Mouse (Mus musculus): Measurements from ENCODE around the gene Pla2g12a. TPM values are rescaled to one million over a fixed set of nuclear protein-coding genes. Genes with fewer than 3 reads are reported as not detected.

Gene Pla2g12a
- polyA plus RNA-seq, 1 experiment from 2014 or later, result 38.7 TPM

DNA sequence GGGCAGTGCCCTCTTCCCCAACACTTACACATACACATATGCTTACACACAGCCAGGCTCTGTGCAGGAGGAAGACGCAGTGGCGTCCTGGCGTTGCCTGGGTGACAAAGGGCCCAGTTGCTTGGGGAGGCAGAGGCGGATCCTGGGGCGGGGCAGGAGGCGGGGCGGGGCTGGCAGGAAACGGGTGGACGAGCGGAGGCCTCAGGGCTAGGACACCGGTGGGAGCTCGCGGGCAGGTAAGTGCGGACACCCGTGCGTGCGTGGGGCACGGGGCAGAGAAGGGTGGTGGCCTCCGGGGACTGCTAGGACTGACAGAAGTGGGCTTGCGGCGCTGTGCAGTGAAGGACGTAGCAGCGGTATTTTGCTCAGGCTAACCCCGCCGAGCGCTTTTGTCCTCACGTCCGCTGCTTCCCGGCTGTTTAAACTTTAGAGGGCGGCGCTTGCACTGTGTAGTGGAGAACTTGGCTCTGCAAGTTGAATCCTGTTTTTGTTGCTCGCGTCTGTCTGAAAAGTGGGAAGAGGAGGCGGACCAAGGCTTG lies 22.9 kb downstream of the Pla2g12a start, which contains the start of gene Casp6:
Gene Casp6 (plus strand): TSS at position 155 of the 539 bp plus-strand sequence.
- peak; percentile 96 for ATAC-seq (ENCODE audit: borderline replicate concordance, extremely low read depth, low FRiP score, low TSS enrichment)
- 0% methylated on average over 34 of the region's 34 CpGs for WGBS
- no peaks in the 10 kb centered on the region for H3K9me3 ChIP-seq
- peak within 1 kb of the TSS; percentile 51 for H3K9ac ChIP-seq
- H3K4me1 ChIP-seq, result peaks cover 15% of the 10 kb centered on the region
- H3K4me3 ChIP-seq, result peak within 1 kb of the TSS; percentile 76
- H3K27me3 ChIP-seq, result no peaks in the 10 kb centered on the region
- H3K36me3 ChIP-seq, result 0 out of 2 replicates have a peak, but pooled peaks cover 4% of the 10 kb centered on the region
- peak within 1 kb of the TSS; percentile 65 for H3K27ac ChIP-seq
- peak within 1 kb of the TSS; percentile 73 for H3K4me2 ChIP-seq

DNA sequence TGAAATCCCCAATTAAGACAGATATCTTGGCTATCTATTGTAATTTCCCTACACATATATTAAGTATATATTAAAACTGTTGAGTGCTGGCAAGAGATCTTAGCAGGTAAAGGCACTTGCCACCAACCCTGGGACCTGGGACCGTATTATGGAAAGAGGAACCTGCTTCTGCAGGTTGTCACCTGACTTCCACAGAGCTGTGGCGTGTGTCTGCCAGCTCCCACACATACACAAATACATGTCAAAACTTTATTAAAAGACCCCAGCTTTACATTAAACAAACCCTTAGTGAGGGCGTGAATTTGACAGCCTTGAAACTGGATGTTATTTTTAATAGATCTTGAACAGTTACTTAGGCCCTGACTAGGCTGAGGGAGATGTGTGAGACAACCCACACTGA lies 25.0 kb downstream of the Pla2g12a start:
- H3K4me3 ChIP-seq, result no peak overlapping the region
- H3K4me2 ChIP-seq, result no peak overlapping the region
- peaks cover 15% of the 10 kb centered on the region for H3K4me1 ChIP-seq
- H3K36me3 ChIP-seq, result 0 out of 2 replicates have a peak, but pooled peaks cover 4% of the 10 kb centered on the region
- WGBS, result 84% methylated on average over 3 of the region's 3 CpGs
- no peak for ATAC-seq (ENCODE audit: borderline replicate concordance, extremely low read depth, low FRiP score, low TSS enrichment)
- no peaks in the 10 kb centered on the region for H3K27me3 ChIP-seq
- H3K27ac ChIP-seq, result no peak overlapping the region
- H3K9me3 ChIP-seq, result no peaks in the 10 kb centered on the region
- no peak overlapping the region for H3K9ac ChIP-seq

DNA sequence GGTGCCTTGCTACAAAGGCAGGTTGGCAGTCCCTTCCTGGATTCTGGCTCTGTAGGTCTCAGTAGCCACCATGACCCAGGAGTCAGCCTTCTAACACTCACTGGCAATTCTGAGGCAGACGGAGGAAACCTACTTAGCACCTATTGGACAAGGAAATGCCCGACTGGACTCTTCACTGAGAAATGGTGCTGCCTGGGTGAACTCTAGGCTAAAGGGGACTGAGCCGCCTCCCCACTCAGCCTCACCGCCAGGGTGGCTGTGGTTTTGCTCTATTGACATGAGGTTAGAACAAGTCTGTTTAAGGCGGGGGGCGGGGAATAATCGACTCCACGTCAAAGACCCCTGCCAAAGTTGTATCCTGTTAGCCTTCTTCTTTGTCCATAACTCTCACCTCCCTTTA lies 25.5 kb downstream of the Pla2g12a start:
- H3K27me3 ChIP-seq, result no peaks in the 10 kb centered on the region
- no peak for ATAC-seq (ENCODE audit: borderline replicate concordance, extremely low read depth, low FRiP score, low TSS enrichment)
- H3K4me1 ChIP-seq, result peaks cover 15% of the 10 kb centered on the region
- 78% methylated on average over 8 of the region's 8 CpGs for WGBS
- no peak overlapping the region for H3K27ac ChIP-seq
- peaks cover 7% of the 10 kb centered on the region; the same call in 1 of the 2 replicates for H3K36me3 ChIP-seq
- H3K4me3 ChIP-seq, result no peak overlapping the region
- no peak overlapping the region for H3K4me2 ChIP-seq
- no peaks in the 10 kb centered on the region for H3K9me3 ChIP-seq
- H3K9ac ChIP-seq, result no peak overlapping the region

DNA sequence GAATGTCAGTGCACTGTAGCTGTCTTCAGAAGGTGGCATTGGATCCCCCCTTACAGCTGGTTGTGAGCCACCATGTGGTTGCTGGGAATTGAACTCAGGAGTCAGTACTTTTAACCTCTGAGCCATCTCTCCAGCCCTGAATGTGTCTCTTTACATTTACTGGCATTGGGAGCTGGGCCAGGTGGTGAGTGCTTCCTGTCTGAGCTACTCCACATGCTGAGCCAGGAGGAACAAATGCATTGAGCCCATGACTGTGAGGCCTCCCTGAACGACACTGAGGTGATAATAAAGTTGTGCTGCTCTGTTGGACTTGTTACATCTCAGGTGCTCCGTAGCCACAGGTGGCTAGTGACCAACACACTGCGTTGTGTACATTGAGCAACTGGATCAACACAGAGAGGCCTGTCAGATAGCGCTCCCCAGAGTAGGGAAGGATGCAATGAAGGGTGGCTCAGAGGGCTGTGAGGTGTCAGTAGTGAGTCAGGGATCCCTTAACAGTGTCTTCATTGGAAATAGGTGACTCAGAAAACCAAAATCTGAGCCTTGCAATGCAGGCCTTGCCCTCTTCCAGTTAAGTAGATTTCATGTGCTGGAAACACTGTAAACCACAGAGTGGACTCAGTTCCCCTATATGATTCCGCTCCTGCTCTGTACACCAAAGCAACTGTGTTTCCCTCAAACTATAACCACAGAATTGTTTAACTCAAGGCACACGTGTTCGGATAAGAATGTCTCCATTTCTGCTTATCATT lies 26.2 kb downstream of the Pla2g12a start:
- H3K9ac ChIP-seq, result no peak overlapping the region
- 72% methylated on average over 7 of the region's 7 CpGs for WGBS
- peaks cover 14% of the 10 kb centered on the region for H3K36me3 ChIP-seq
- H3K4me2 ChIP-seq, result no peak overlapping the region
- no peaks in the 10 kb centered on the region for H3K9me3 ChIP-seq
- no peak overlapping the region for H3K4me3 ChIP-seq
- H3K27me3 ChIP-seq, result no peaks in the 10 kb centered on the region
- H3K27ac ChIP-seq, result no peak overlapping the region
- no peak for ATAC-seq (ENCODE audit: borderline replicate concordance, extremely low read depth, low FRiP score, low TSS enrichment)
- peaks cover 15% of the 10 kb centered on the region for H3K4me1 ChIP-seq

DNA sequence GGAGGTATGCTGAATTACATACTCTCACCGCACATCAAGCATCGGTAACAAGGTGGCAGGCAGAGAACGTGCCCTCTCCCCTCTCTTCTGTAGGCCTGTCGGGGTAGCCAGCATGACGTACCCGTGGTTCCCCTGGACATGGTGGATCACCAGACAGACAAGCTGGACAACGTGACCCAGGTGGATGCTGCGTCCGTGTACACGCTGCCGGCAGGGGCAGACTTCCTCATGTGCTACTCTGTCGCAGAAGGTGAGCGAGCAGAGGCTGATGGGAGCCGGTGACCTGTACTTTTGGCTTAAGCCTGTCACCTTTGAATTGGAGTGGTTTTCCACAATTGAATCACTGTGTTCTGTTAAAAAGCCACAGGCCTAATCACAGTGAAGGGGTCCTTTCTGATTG lies 33.6 kb downstream of the Pla2g12a start:
- no peak overlapping the region for H3K9ac ChIP-seq
- no peak overlapping the region for H3K4me2 ChIP-seq
- no peak overlapping the region for H3K4me3 ChIP-seq
- H3K9me3 ChIP-seq, result no peaks in the 10 kb centered on the region
- ATAC-seq (ENCODE audit: borderline replicate concordance, extremely low read depth, low FRiP score, low TSS enrichment), result no peak
- H3K27me3 ChIP-seq, result no peaks in the 10 kb centered on the region
- 89% methylated on average over 14 of the region's 14 CpGs for WGBS
- no peak overlapping the region for H3K27ac ChIP-seq
- H3K4me1 ChIP-seq, result no peaks in the 10 kb centered on the region
- peaks cover 50% of the 10 kb centered on the region for H3K36me3 ChIP-seq

DNA sequence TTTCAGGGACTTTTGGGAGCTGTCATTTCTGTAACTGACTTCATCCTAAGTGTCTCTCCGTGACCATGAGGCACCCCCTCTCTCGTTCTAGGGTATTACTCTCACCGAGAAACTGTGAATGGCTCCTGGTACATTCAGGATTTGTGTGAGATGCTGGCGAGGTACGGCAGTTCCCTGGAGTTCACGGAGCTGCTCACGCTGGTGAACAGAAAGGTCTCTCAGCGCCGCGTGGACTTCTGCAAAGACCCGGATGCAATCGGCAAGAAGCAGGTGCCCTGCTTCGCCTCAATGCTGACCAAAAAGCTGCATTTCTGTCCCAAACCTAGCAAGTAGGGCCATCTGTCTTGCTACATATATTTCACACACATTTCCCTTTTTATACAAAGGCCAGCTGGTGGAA lies 34.8 kb downstream of the Pla2g12a start:
- Histone ChIP-seq H3K9me3 (no peaks in the 10 kb centered on the region), H3K4me2 (no peak overlapping the region), H3K27me3 (no peaks in the 10 kb centered on the region), H3K27ac (no peak overlapping the region), H3K9ac (no peak overlapping the region), H3K4me3 (no peak overlapping the region), H3K36me3 (peaks cover 50% of the 10 kb centered on the region), H3K4me1 (no peaks in the 10 kb centered on the region)
- WGBS, result 93% methylated on average over 13 of the region's 13 CpGs
- ATAC-seq (ENCODE audit: borderline replicate concordance, extremely low read depth, low FRiP score, low TSS enrichment), result no peak

DNA sequence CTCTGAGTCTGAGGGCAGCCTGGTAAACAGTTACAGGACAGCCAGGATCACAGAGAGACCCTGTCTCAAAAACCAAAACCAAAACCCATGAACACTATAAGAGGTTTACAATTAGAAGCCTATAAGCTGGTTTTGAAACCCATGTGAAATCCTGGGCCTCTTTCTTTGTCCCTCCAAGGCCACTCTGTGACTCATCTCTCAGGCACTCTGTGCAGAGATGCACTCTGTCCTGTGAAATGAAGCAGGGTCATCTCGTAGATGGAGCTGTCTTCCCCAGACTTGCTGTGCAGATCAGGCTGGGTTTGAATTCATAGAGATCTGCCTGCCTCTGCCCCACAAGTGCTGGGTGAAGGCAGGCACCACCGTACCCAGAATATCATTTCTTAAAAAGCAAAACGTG lies 39.0 kb downstream of the Pla2g12a start:
- no peaks in the 10 kb centered on the region for H3K27me3 ChIP-seq
- no peaks in the 10 kb centered on the region for H3K4me1 ChIP-seq
- H3K36me3 ChIP-seq, result peaks cover 22% of the 10 kb centered on the region
- no peak for ATAC-seq (ENCODE audit: borderline replicate concordance, extremely low read depth, low FRiP score, low TSS enrichment)
- H3K4me2 ChIP-seq, result no peak overlapping the region
- 75% methylated on average over 3 of the region's 3 CpGs for WGBS
- H3K4me3 ChIP-seq, result no peak overlapping the region
- no peak overlapping the region for H3K9ac ChIP-seq
- no peak overlapping the region for H3K27ac ChIP-seq
- no peaks in the 10 kb centered on the region for H3K9me3 ChIP-seq

DNA sequence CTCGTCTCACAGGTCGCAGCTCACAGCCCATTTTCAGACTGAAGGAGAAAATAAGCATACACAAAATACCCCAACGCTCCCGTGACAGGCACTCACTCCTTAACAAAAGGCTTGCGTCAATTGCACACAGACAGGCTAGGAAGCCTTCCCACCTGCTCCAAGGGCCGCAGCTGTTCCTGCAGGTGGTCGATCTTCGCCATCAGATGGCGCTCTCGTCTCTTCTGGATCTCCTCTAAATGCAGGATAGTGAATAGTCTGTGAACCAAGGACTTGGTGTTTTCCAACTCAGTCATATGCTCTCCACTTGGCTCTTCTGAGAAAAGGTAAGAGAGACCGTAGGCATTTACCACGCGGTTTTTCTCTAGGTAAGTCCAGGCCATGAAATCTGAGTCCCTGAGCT lies 40.0 kb downstream of the Pla2g12a start:
- Histone ChIP-seq H3K4me3 (no peak overlapping the region), H3K27ac (no peak overlapping the region), H3K4me2 (no peak overlapping the region), H3K9me3 (no peaks in the 10 kb centered on the region), H3K36me3 (peaks cover 14% of the 10 kb centered on the region), H3K9ac (no peak overlapping the region), H3K4me1 (no peaks in the 10 kb centered on the region), H3K27me3 (no peaks in the 10 kb centered on the region)
- 13% methylated on average over 13 of the region's 13 CpGs for WGBS
- no peak for ATAC-seq (ENCODE audit: borderline replicate concordance, extremely low read depth, low FRiP score, low TSS enrichment)

DNA sequence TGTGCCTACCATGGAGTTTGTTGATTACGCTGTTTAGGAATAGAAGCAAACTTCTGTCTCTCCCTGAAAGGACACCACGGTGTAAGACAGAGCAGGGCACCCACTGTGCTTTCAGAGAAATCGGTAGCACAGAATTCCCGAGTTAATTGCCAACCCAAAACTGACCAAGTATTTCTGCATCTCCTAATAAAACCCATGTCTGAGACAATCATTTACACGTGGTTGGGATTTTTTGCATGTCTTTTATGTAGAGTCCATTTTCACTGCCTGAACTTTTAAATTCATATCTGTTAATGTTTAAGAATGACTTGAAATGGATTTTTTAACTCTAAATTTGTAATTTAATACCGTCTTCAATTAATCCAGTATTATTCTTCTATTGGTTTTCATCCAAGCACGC lies 45.2 kb downstream of the Pla2g12a start:
- no peaks in the 10 kb centered on the region for H3K36me3 ChIP-seq
- H3K27me3 ChIP-seq, result no peaks in the 10 kb centered on the region
- 84% methylated on average over 7 of the region's 7 CpGs for WGBS
- H3K9me3 ChIP-seq, result no peaks in the 10 kb centered on the region
- no peak overlapping the region for H3K4me2 ChIP-seq
- ATAC-seq (ENCODE audit: borderline replicate concordance, extremely low read depth, low FRiP score, low TSS enrichment), result no peak
- H3K27ac ChIP-seq, result no peak overlapping the region
- no peak overlapping the region for H3K9ac ChIP-seq
- H3K4me1 ChIP-seq, result no peaks in the 10 kb centered on the region
- H3K4me3 ChIP-seq, result no peak overlapping the region

DNA sequence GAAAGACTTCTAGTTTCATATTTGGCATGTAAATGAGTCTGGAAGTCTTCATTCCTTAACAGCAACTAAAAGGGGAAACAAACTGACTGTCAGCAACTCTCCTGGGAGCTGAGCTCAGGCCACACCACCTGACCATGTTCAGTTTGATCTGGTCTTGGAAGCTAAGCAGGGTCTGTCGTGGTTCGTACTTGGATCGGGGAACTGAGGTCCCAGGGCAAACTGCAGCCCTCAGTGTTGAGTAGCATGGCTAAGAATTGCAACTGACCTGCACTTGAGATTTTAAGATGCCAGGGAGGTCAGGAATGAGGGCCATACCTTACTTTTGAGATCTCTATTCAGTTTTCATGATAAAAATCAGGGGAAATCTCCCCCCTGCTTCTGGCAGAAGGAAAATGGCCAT lies 47.5 kb downstream of the Pla2g12a start:
- ATAC-seq (ENCODE audit: borderline replicate concordance, extremely low read depth, low FRiP score, low TSS enrichment), result no peak
- Histone ChIP-seq H3K9ac (no peak overlapping the region), H3K27me3 (no peaks in the 10 kb centered on the region), H3K4me1 (no peaks in the 10 kb centered on the region), H3K36me3 (no peaks in the 10 kb centered on the region), H3K4me2 (no peak overlapping the region), H3K27ac (no peak overlapping the region), H3K9me3 (no peaks in the 10 kb centered on the region), H3K4me3 (no peak overlapping the region)
- WGBS, result 79% methylated on average over 3 of the region's 3 CpGs

DNA sequence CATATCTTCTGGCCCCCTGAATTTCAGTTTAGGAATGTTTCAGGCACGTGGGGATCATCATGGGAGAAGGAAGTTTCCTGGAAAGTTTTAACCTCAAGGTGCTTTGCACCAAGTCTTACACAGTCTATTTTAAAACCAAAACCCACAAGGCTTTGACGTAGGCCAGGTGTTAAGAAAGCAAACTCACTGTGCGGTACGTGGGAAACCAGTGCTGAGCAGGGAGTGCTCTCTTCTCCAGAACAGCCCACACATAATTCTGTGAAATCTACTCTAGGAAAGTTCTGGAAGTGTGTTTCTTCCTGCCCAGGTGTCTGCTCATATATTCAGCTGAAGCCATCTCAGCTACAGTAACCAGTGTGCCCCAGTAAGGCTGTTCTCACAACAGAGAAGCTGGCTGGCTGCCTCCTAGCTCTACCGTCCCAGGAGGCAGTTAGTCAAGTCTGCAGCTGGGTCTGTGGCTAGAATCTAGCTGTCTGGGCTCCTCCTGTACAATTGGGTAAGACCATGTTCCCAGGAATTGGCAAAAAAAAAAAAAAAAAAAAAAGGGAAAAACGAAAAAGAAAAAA lies 51.9 kb downstream of the Pla2g12a start:
- Histone ChIP-seq H3K9ac (no peak overlapping the region), H3K4me1 (no peaks in the 10 kb centered on the region), H3K9me3 (no peaks in the 10 kb centered on the region), H3K4me3 (no peak overlapping the region), H3K27me3 (no peaks in the 10 kb centered on the region), H3K36me3 (no peaks in the 10 kb centered on the region), H3K4me2 (no peak overlapping the region), H3K27ac (no peak overlapping the region)
- 54% methylated on average over 6 of the region's 6 CpGs for WGBS
- ATAC-seq (ENCODE audit: borderline replicate concordance, extremely low read depth, low FRiP score, low TSS enrichment), result no peak

DNA sequence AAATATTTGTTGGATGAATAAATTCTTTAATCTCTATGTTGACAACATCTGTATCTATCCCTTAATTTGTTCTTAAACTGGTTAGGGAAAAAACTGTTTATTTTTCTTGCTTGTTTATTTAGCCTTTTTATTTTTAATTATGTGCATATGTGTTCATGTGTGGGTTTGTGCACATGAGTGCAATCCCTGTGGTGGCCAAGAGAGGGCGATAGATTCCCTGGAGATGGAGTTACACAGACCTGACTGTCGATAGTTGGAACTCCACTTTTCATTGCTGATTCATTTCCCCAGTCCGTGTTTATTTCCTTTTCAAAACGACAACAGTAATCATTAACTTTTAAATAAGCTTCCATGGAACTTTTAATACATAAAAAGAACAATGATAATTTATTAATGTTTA lies 54.0 kb downstream of the Pla2g12a start:
- H3K27ac ChIP-seq, result no peak overlapping the region
- ATAC-seq (ENCODE audit: borderline replicate concordance, extremely low read depth, low FRiP score, low TSS enrichment), result no peak
- no peaks in the 10 kb centered on the region for H3K4me1 ChIP-seq
- no peaks in the 10 kb centered on the region for H3K27me3 ChIP-seq
- no peak overlapping the region for H3K4me3 ChIP-seq
- no peaks in the 10 kb centered on the region for H3K36me3 ChIP-seq
- WGBS, result 32% methylated on average over 4 of the region's 4 CpGs
- H3K9ac ChIP-seq, result no peak overlapping the region
- no peaks in the 10 kb centered on the region for H3K9me3 ChIP-seq
- H3K4me2 ChIP-seq, result no peak overlapping the region
